Mouse (Mus musculus) hindbrain, embryonic 10.5 days (tissue): ENCODE measurements at regions not wholly inside any gene's neighbourhood (a gene's known extent, or its start where the extent isn't known, plus 50 kb on each side); places are given as distances from the start of the nearest gene placed in this dataset.

Experiments used
- DNase-seq: peaks from one replicate; pipeline ENCODE4 v3.0.0-alpha.2; 2017; ENCODE audit warnings: low spot score
- H3K27ac ChIP-seq: fragments of 300-500 bp; sonication (generic); 2 replicates; pipeline ENCODE4 v1.5.1; 2016; ENCODE audit warnings: mild to moderate bottlenecking, moderate library complexity
- H3K27me3 ChIP-seq: fragments of 300-500 bp; sonication (generic); 2 replicates; pipeline ENCODE4 v1.6.1; 2016; ENCODE audit warnings: mild to moderate bottlenecking; ENCODE audit not compliant: poor library complexity, insufficient read depth, severe bottlenecking
- H3K36me3 ChIP-seq: fragments of 300-500 bp; sonication (generic); 2 replicates; pipeline ENCODE4 v1.6.1; 2016; ENCODE audit warnings: mild to moderate bottlenecking, moderate library complexity
- H3K4me1 ChIP-seq: fragments of 300-500 bp; sonication (generic); replicated peaks from 2 replicates; pipeline ENCODE4 v1.6.1; 2016; ENCODE audit warnings: mild to moderate bottlenecking
- H3K4me3 ChIP-seq: fragments of 300-500 bp; sonication (generic); 2 replicates; pipeline ENCODE4 v1.5.1; 2016; ENCODE audit warnings: mild to moderate bottlenecking, moderate library complexity
- H3K9me3 ChIP-seq: fragments of 300-500 bp; sonication (generic); 2 replicates; pipeline ENCODE4 v1.6.1; 2016; ENCODE audit warnings: mild to moderate bottlenecking, moderate library complexity
- WGBS: fragments of 180-500 bp; shearing (Covaris S2); methylation state at CpG from one replicate; pipeline ENCODE4 v1.1.7; 2016; 5-methylcytosine and 5-hydroxymethylcytosine counted together

DNA sequence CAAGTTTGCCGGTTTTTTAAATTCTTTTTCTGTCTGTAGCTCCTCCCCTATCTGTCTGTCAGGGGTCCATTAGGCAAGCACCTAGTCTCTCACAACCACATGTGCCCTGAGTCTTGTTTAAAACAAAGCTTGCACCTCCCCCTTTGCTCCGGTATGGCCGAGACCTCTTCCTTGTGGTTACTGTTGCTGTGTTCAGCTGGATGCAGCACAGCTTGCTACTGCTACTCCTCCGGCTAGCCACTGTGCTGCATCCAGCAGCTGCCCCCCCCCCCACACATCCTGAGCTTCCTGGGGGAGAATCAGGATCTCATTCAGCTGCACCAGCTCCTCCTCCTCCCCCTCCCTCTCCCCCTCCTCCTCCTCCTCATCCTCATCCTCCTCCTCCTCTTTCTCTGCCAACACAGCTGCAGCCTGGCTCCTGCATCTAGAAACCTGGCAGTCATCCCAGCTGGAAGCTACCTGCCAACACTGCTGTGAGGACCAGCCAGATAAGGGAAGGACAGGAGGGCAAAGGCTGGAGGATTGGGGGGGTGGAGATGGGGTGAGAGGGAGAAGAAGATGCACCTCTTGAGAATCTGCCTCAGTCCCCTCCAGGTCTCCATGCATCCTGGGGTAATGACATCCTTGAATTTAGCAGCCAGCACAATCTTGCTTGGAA is 114.8 kb upstream of the Tmem260 start:
- no peaks in the 10 kb centered on the region for H3K36me3 ChIP-seq
- no peaks in the 10 kb centered on the region for H3K9me3 ChIP-seq
- H3K4me3 ChIP-seq, result no peak overlapping the region
- WGBS, result 5% methylated on average over 4 of the region's 4 CpGs
- DNase-seq, result peak; percentile 26
- H3K27me3 ChIP-seq, result no peaks in the 10 kb centered on the region
- H3K4me1 ChIP-seq, result peaks cover 40% of the 10 kb centered on the region
- H3K27ac ChIP-seq, result peak overlapping the region; percentile 37

GRCm38 (mm10) chr14:48331623-48332000 is 114.3 kb upstream of the Tmem260 start:
- no peaks in the 10 kb centered on the region for H3K36me3 ChIP-seq
- no peak overlapping the region for H3K4me3 ChIP-seq
- 83% methylated on average over 2 of the region's 2 CpGs for WGBS
- H3K27ac ChIP-seq, result 0 out of 2 replicates have a peak overlapping the region, but pooled peaks have one; percentile 37
- H3K4me1 ChIP-seq, result peaks cover 40% of the 10 kb centered on the region
- no peak for DNase-seq
- H3K27me3 ChIP-seq, result no peaks in the 10 kb centered on the region
- no peaks in the 10 kb centered on the region for H3K9me3 ChIP-seq

DNA sequence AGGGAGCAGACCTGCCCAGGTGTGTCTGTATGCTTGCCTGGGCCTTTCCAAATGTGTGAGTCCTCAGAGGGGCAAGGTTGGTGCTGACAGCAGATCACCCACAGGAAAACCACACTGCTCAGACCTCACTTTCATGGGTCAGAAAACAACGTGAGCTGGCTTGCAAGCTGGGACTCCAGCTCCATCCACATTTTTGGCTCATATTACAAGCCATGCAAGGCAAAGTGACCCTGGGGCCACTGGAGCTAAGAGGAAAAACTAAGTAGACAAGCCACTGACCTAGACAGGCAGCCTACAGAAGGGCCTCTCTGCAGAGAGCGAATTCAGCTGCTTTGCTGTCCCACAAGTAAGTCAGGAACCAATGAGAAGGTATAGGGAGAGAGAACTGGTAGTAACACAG is 113.7 kb upstream of the Tmem260 start:
- H3K4me3 ChIP-seq, result no peak overlapping the region
- DNase-seq, result peak; percentile 39
- no peaks in the 10 kb centered on the region for H3K27me3 ChIP-seq
- H3K4me1 ChIP-seq, result peaks cover 40% of the 10 kb centered on the region
- no peak overlapping the region for H3K27ac ChIP-seq
- H3K36me3 ChIP-seq, result no peaks in the 10 kb centered on the region
- WGBS, result 29% methylated on average over 2 of the region's 2 CpGs
- H3K9me3 ChIP-seq, result no peaks in the 10 kb centered on the region

DNA sequence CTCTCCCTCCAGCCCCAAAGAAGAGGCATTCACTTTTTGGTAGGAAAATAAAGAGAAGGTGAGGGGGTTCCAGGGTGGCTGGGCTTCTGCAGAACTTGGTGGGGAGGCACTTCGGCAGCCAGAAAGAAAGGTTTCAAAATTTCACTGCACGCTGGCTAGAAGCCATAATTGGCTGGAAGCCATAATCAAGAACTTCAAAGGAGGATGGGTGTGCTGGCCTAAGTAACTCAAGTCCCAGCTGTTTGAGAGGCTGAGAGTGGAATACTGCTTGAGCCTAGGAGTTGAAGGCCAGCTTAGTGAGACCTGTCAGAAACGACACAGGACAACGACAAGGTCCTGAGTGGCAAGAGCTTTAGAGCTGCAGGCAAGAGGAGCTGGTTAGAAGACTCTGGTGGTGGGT is 113.3 kb upstream of the Tmem260 start:
- H3K36me3 ChIP-seq, result no peaks in the 10 kb centered on the region
- no peaks in the 10 kb centered on the region for H3K9me3 ChIP-seq
- WGBS, result 72% methylated on average over 4 of the region's 4 CpGs
- no peak for DNase-seq
- H3K27ac ChIP-seq, result no peak overlapping the region
- no peak overlapping the region for H3K4me3 ChIP-seq
- peaks cover 40% of the 10 kb centered on the region for H3K4me1 ChIP-seq
- no peaks in the 10 kb centered on the region for H3K27me3 ChIP-seq

DNA sequence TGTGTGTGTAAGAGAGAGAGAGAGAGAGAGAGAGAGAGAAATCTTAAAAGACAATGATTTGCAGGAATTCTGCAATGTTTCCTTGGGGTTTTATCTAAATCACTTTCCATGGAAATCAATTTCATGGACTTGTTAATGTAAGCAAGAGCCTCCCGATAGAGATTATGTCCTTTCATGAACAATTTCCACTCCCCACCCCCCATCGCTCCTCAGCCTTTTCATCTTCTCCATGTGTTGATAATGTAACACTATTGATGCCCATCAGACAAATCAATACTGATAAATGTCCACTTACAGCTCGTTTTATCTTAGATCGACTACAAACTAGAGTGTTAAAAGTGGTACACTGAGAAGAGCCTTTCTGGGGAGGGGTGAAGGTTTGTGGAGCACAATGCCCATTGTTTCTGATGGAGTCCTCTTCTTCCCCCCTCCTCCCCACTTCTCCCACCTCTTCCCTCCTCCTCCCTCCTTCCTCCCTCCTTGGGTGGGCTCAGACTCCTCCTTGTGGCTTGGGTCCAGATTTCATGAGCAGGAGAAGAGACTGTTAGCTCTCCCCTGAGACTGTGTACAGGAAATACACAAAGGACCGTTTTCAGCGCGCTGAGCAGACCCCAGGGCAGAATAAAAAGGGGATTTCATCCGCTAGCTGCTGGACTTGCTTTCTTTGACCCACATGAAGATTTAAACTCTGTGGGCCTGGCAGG is 111.7 kb upstream of the Tmem260 start:
- DNase-seq, result peak; percentile 32
- Histone ChIP-seq H3K27me3 (no peaks in the 10 kb centered on the region), H3K9me3 (no peaks in the 10 kb centered on the region), H3K4me3 (no peak overlapping the region), H3K36me3 (no peaks in the 10 kb centered on the region), H3K4me1 (peaks cover 40% of the 10 kb centered on the region), H3K27ac (peak overlapping the region; percentile 53; the same call in 1 of the 2 replicates)
- 42% methylated on average over 8 of the region's 8 CpGs for WGBS

DNA sequence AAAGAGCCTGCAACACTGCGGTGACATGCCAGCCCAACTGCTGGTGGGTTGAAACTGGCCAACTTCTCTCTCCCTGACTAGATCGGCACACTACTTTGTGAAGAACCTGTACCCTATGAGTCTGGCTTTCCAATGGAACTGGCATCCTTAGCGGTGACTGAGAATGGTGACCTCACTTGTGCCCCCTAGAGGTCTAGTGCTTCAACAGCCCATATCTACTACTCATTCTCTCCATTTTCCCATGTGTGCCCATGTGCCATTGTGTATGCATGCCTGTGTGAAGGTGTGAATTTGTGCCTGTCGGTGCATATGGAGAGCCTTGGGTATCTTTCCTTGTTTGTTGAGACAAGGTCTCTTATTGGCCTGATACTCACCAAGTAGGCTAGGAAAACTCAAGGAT is 106.5 kb upstream of the Tmem260 start:
- 75% methylated on average over 4 of the region's 4 CpGs for WGBS

GRCm38 (mm10) chr14:48342944-48343343 is 103.0 kb upstream of the Tmem260 start:
- WGBS, result 62% methylated on average over 7 of the region's 7 CpGs

More for the DNA sequence above, 106.5 kb upstream of the Tmem260 start:
- H3K4me1 ChIP-seq, result peaks cover 13% of the 10 kb centered on the region
- no peaks in the 10 kb centered on the region for H3K36me3 ChIP-seq
- H3K4me3 ChIP-seq, result no peak overlapping the region
- no peaks in the 10 kb centered on the region for H3K27me3 ChIP-seq
- no peaks in the 10 kb centered on the region for H3K9me3 ChIP-seq
- no peak for DNase-seq
- H3K27ac ChIP-seq, result no peak overlapping the region

GRCm38 (mm10) chr14:48345956-48346355 is 100.0 kb upstream of the Tmem260 start:
- 89% methylated on average over 7 of the region's 7 CpGs for WGBS
- H3K27me3 ChIP-seq, result no peaks in the 10 kb centered on the region
- DNase-seq, result no peak
- H3K4me1 ChIP-seq, result peaks cover 10% of the 10 kb centered on the region; the same call in 1 of the 2 replicates
- no peak overlapping the region for H3K27ac ChIP-seq
- no peaks in the 10 kb centered on the region for H3K9me3 ChIP-seq
- H3K36me3 ChIP-seq, result no peaks in the 10 kb centered on the region
- no peak overlapping the region for H3K4me3 ChIP-seq

More at GRCm38 (mm10) chr14:48342944-48343343, 103.0 kb upstream of the Tmem260 start:
- no peak overlapping the region for H3K4me3 ChIP-seq
- H3K4me1 ChIP-seq, result peaks cover 6% of the 10 kb centered on the region; the same call in 1 of the 2 replicates
- no peaks in the 10 kb centered on the region for H3K27me3 ChIP-seq
- no peaks in the 10 kb centered on the region for H3K9me3 ChIP-seq
- DNase-seq, result no peak
- H3K27ac ChIP-seq, result no peak overlapping the region
- H3K36me3 ChIP-seq, result no peaks in the 10 kb centered on the region

DNA sequence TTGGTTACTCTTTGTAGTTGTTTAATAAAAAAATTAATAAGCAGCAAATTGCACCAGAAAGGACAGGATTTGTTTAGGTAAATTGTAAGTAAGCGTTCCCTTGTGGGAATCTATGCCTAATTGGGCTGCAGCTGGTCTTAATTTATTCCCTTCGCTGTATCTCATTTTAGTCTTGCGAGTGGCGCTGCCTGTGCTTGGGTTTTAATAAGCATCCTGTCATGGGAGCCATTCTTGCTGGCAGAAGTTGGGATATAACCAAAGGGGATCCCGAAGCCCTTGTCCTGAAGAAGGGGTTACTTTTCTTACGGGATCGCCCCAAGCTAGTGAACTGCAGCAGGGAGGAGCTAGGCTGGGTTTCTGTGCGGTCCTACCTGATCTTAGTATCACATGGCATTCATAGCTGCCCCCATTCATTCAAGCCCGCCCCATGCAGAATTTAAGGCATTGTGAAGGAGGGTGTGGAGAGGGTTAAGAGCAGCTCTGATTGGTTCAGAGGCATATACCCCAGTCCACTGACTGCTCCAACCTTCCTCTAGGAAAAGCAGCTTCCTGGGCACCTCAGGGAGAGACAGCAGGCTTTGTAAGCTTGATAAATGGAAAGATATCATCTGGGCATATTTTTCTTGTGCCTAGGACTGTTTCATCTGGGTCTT is 96.4 kb upstream of the Tmem260 start:
- 0 out of 2 replicates have a peak, but pooled peaks cover 9% of the 10 kb centered on the region for H3K4me1 ChIP-seq
- no peaks in the 10 kb centered on the region for H3K9me3 ChIP-seq
- H3K36me3 ChIP-seq, result no peaks in the 10 kb centered on the region
- no peak for DNase-seq
- H3K27me3 ChIP-seq, result no peaks in the 10 kb centered on the region
- no peak overlapping the region for H3K4me3 ChIP-seq
- WGBS, result 77% methylated on average over 9 of the region's 9 CpGs
- H3K27ac ChIP-seq, result no peak overlapping the region

DNA sequence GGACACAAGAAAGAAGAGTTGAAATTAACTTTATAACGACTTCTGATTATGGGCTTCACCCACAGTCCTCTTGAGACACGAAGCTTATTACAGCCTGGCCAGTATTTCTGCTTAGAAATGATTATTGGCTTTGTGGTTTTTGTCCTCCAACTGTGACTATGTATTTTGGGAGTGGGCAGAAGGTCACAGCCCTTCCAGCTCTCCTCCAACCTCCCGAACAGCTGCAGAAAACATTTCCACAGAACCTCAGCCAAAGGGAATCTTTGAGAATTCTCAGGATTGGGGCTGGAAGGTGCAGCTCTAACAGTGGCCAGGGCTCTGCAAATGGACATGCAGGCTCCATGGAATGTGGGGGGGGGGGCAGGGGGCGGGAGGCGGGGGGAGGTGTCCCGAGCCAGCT is 94.3 kb upstream of the Tmem260 start:
- Histone ChIP-seq H3K27ac (no peak overlapping the region), H3K27me3 (no peaks in the 10 kb centered on the region), H3K4me1 (0 out of 2 replicates have a peak, but pooled peaks cover 10% of the 10 kb centered on the region), H3K9me3 (no peaks in the 10 kb centered on the region), H3K4me3 (no peak overlapping the region), H3K36me3 (no peaks in the 10 kb centered on the region)
- no peak for DNase-seq
- WGBS, result 68% methylated on average over 6 of the region's 6 CpGs

DNA sequence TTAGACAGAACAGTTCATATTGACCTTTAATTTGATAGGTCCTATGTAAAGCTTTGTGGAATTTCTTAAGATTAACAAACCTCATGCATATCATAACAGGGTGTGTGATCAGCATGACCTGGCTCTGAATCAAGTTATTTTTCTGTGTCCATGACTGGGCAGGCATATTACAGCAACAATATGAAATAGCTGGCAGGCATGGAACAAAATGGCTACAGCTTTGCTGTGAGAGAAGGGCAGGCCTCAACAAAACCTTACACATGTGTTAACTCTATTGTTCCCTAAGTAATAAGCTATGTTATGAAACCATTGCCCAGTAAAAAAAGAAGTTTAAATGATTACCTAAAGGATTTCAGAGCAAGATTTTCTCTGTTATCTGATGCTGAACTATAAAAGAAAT is 93.1 kb upstream of the Tmem260 start:
- Histone ChIP-seq H3K9me3 (no peaks in the 10 kb centered on the region), H3K36me3 (no peaks in the 10 kb centered on the region), H3K4me1 (peaks cover 14% of the 10 kb centered on the region; the same call in 1 of the 2 replicates), H3K27ac (no peak overlapping the region), H3K27me3 (no peaks in the 10 kb centered on the region), H3K4me3 (no peak overlapping the region)
- DNase-seq, result no peak

DNA sequence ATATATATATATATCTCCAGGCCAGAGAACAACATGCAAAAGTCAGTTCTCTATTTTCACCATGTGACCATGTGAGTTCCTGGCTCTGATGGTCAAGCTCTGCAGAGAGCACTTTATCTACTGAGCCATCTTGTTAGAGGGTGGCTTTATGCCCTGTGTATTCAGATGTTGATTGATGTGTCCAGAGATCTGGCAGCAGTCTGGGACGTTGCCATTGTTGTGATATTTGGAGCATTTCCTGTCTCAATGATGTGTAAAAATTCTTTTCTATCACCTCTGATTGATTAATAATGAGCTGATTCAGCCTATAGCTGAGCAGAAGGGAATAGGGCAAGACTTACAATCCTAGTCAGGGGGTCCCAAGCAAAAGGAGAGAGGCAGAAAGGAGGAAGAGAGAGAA is 91.7 kb upstream of the Tmem260 start:
- DNase-seq, result no peak
- 33% methylated on average over 1 of the region's 1 CpGs for WGBS
- no peaks in the 10 kb centered on the region for H3K27me3 ChIP-seq

DNA sequence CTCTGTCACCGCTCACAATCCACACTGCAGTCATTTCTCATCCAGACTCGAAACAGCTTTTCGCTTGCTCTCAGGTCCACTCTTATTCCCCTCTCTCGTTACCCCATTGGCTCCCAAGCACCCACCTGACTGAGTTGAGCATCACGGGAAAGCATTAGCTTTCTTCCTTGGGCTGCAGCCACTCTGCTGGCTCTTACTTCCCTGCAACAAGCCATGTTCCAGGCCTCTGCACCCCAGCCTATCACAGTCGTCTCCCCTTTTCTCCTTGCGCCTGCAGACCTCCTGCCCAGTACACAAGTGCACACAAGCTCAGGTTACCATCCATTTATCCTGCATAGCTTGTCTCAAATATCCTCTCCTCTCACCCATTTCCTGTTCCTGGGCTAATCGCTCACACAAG is 88.5 kb upstream of the Tmem260 start:
- no peaks in the 10 kb centered on the region for H3K36me3 ChIP-seq
- H3K4me3 ChIP-seq, result no peak overlapping the region
- H3K9me3 ChIP-seq, result no peaks in the 10 kb centered on the region
- no peak for DNase-seq
- H3K4me1 ChIP-seq, result peaks cover 9% of the 10 kb centered on the region; the same call in 1 of the 2 replicates
- 73% methylated on average over 8 of the region's 8 CpGs for WGBS
- no peaks in the 10 kb centered on the region for H3K27me3 ChIP-seq
- no peak overlapping the region for H3K27ac ChIP-seq

More for the DNA sequence above, 91.7 kb upstream of the Tmem260 start:
- no peak overlapping the region for H3K4me3 ChIP-seq
- H3K4me1 ChIP-seq, result peaks cover 14% of the 10 kb centered on the region; the same call in 1 of the 2 replicates
- H3K27ac ChIP-seq, result no peak overlapping the region
- H3K9me3 ChIP-seq, result no peaks in the 10 kb centered on the region
- H3K36me3 ChIP-seq, result no peaks in the 10 kb centered on the region
